Mouse (Mus musculus) regulatory T cell (primary cell): ENCODE measurements around the gene Stk38l.
"Not testable (repeated sequence)": the region's sequence is repeated elsewhere in the genome, so short reads cannot be mapped to it uniquely, and the experiment has no call there.

Experiments
- in situ Hi-C: fragments of 300-600 bp; cut with MboI, MseI; formaldehyde crosslinking; loops from one replicate; pipeline ENCODE4 v1.15.1; 2025; ENCODE audit warnings: high pct_unique_total_duplicates

Stk38l gene

DNA sequence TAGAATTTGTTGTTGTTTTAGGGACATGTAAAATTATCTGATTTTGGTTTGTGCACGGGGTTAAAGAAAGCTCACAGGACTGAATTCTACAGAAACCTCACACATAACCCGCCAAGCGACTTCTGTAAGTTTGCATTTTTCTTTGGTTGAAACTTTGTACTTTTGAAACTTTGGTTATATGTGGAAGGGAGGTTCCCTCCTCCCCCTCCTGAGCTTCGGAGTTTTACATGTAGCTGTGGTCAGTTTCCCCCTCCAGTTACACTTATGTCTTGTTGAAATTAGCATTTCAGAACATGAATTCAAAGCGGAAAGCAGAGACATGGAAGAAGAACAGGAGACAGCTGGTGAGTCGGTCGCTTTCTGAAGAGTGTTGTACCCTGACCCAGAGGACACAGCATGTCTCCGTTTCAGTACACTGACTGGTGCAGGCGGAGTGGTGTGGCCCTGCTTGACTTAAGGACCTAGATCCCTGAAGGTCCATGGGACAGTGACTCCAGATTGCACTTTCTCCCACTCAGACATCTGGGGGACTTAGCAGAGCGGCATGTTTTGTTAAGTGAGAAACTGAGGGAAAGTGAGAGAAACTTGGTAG, 44.1 kb downstream of the Stk38l start:
- in situ Hi-C loops: no loop called here

DNA sequence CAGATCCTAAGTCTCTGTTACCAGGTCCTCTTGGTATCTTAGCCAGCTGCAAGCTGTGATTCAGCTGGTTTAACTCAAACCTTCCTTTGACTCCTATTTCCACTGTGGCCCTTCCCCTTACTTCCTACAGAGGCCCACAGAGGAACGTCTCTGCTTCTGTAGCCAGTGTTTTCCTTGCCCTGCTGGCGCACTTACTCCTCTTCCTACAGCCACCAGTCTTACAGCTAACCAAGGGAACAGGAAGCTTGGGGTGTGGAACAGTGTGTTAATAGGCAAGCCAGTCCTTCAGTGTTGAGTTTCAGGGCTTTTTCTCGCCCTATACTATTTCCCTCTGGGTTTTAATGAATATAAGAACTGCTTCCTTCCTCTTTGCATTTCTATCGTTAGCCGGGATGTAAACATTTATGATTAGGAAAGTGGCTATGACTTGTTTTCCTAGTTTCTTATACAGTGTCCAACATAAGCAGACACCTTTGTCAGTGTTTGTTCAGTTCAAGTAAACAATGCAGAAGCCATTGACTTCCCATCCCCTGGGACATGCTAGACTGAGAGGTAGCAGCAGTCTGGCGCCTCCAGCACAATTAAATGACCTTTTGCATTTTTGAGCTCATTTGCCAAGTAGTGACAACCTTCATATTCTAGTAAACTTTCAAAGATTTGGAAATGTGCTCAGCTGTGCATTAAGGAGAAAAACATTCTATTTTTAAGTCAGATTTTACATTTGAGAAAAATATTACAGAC, 45.4 kb downstream of the Stk38l start:
- in situ Hi-C loops: no loop called here

DNA sequence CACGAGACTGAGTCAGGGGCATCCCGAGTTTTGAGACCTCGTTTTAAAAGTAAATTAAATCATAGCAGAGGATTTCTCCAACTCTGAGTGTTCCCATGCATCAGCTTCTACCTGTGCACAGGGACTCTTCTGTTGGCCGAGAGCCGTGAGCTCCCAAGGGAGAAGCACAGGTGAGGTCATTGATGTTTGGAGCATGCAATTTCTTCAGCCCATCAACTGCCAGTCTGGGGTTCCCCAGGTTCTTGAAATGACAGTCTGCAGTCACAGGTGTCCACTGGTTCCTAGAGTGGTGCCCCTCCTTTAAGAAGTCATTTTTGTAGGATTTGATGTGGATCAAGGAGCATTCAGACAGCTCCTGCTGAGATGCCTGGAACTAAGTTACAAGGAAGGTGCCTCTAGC, 46.0 kb downstream of the Stk38l start:
- in situ Hi-C loops: no loop called here

DNA sequence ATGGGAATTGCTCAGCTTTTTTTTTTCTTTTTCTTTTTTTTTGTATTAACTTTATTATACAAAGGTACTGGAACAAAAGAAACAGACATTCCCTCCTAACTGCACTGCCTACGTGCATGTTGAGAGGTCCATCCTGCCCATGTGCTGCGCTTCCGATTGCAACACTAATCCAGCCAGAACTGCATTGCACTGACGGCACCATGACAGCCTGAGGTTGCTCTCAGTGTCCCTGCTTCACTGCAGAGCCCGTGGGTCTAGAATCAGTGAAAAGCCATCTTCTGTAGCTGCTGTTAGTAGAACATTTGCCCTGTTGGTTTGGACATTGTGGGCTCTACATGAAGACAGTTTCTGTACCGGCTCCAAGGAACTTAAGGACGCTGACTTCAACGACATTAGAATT, 51.1 kb downstream of the Stk38l start:
- in situ Hi-C loops: not testable (repeated sequence)

DNA sequence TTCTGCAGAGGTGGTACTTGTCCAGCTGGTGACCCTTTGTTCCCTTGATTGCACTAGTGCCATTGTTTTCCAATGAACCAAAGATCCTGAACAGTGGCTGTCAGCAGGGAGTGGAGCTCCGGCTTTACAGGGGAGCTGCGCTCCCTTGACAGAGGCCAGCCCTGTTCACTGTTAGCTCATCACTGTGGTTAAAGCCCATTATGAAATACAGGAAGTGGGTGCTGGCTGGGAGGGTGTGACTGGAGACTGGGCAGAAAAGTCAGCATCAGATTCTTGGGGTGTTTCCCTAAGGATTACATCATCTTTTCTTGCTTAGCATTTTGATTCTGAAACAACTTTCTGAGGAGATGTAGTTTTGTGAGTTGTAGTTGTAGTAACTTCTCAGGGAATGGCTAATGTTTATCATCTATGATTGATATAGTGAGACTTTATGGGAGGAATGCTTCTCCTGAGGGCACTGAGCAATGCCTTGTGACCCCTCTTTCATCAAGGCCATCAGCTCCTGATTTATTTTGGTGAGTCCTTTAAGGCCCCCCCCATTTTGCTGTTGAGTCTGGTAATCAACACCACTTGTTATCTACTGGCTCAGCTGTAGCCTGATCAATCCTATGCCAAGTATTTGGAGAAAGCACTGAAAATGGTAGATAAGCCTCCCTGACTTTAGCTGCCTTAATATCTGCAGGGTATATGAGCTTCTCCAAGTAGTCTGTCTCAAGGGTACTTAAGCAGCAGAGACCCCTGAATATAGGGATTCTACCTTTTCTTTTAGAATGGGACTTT, 52.0 kb downstream of the Stk38l start:
- in situ Hi-C loops: no loop called here

DNA sequence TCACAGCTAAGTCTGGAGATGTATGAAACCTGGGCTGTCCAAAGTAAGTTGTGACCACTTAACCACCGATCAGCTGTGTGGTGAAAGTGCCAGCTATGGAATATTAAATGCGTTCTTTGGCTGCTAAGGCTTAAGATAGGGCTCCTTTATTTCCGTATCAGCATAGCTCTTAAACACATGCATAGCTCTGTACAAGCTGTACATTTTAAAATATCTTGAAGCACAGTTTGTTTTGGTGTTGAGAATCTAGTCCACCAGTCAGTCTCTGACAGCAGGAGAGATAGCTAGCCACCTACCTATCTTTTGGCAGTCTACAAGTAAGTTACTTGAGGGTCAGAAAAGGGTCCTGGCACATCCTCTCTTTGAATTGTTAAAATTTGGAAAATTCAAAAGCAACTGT, 53.3 kb downstream of the Stk38l start:
- in situ Hi-C loops: no loop called here

DNA sequence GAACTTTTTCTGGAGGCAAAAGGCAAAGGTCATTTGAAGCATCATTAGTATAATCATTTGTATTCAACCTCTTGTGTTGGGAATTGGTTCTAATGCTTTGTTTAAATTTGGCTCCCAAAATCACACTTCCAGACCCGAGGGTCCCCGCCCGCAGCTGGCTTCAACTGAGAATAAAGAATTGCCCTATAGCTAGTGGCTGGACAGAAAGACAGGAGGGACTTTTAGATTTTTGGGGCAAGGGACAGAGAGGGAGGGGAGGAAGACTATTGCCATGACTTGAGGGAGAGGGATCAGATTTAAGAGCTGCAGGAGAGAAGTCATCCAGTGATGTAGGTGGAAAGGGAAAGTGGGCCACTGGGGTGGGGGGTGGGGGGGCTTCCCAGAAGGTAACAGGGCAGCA, 56.8 kb downstream of the Stk38l start:
- in situ Hi-C loops: no loop called here

DNA sequence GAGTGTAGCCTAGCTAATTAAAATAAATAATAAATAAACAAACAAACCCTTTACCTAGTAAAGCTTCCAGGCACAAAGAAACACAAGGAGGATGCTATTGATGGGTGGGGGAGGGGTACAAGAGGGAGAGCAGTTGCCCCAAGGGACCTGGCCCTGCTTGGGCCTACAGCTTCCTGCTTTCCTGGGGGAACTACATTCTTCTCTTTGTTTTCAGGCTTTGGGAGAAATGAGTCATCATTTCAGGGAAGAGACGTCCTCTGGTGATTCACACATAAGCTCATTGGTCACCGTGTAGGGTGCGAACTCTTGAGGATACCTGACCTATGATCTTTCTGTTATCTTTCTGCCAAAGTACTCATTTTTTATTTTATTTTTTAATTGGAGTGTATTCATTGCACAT, 68.7 kb downstream of the Stk38l start:
- in situ Hi-C loops: no loop called here

DNA sequence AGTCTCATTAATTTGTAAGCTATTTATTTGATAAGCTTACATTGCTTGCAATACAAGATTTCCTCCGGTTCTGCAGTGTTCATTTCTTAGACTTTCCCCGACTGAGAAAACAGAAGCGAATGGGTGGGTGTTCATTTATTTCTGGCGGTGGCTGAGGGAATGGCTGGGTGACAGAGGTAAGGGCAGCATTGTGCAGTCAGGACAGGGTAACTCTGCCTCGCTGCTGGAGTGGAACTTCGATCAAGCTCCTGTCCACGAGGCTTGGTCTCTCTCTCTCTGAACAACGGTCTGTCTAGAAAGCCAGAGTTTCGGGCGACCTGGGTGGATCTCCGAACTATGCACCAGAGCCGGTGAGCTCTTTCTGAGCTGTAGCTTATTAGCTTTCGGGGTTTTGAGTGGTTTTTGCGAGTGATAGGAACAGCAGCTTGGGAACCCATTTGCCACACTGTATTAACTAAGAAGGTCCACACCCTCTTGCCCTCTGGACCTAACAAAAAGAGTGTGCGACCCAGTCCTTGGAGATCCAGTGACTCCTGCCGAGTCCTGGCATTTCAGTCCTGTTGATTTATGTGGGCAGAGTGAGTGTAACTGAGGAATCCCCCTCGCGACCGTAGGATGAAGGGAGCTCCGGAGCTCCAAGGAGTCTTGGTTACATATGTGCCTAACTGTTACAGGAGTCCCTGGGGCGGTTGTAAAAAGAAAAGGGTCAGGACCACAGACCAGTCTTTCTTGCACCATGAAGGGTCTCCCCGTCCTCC, 70.5 kb downstream of the Stk38l start:
- in situ Hi-C loops: no loop called here

DNA sequence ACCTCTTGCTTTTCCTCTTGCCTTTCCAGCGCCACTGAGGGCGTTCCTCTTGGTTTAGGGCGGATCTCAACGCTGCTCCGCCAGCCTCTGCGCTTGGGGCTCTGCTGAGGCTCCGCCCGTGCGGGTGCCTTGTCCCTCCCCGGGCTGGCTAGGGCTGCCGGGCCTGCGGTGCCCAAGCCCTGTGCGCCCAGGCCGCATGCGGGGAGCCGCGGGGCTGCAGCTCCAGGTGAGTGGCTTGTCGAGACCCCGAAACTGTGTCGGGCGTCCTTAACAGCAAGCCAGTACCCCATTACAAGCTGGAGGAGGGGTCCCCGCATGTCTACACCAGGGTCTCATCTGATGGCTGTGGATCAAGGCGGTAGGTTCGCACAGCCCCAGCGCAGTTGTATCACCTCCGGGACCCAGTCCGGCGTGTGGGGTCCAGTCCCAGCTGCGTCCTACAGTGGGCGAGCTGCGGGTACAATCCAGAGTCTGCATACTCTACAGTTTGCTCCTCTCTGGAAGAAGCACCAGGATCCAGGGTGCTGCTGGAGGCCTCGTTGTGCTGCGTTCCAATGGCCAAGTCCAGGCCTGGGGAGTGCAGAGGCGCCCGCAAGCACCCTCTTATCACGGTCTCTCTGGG, 71.2 kb downstream of the Stk38l start, which contains the start of gene Arntl2:
TSS of gene Arntl2 (plus strand) at position 132 of the 622 bp plus-strand sequence.
- in situ Hi-C loops: no loop called here

DNA sequence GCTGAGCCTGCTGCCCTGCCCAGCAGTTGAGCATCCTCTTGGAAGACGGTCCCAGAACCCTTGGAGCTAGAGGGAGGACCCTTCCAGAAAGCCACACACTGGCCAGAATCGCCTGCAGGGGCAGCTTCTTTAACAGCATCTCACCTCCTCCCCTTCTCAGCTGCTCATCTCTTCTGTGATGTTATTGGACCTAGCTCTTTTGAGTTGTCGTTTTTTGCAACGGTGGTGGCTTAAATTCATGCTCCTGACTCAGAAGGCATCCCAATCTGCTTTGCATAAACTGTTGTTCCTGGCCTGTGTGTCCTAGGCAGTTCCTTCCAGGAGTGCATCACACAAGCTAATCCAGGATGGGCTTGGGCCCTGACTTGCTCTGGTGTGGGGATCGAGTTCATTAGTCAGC, 72.7 kb downstream of the Stk38l start:
- in situ Hi-C loops: no loop called here

DNA sequence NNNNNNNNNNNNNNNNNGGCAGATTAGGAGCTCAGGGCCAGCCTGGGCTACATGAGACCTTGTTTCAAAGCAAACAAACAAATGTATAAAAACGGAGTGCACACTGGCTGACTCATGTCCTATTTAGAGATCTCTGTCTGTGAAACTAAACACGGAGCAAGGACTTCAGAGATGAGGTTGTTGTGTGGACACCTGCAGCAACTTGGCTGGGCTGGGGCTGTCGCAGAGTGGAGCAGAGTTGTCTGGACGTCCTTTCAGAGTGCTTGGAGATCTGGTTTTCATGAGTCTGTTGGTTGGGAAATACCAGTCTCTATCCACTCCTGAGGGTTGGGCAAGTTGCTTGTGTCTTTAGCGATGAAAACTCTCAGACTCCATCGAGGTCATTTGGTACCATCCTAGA, 85.2 kb downstream of the Stk38l start:
- in situ Hi-C loops: loop anchor here (10.0 kb wide), 1 partner anchor 1355 kb away; no protein-coding TSS in a partner anchor

DNA sequence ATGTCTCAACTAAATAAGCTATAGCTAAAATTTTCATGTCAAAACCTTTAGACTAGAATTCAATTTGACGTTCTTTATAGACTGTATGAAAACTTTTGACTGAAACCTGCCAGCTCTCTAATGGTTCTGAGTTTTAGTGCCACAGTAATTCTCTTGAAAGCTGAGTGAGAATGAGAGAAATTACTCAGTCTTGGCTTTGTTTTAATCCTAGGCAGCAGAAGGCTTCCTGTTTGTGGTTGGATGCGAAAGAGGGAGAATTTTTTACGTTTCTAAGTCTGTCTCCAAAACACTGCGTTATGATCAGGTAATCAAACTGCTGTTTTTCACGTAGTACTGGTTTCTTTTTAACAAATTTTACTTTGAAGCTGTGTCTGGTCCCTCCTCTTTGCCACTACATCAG, 88.2 kb downstream of the Stk38l start:
- in situ Hi-C loops: loop anchor here (10.0 kb wide), 1 partner anchor 1358 kb away; no protein-coding TSS in a partner anchor

DNA sequence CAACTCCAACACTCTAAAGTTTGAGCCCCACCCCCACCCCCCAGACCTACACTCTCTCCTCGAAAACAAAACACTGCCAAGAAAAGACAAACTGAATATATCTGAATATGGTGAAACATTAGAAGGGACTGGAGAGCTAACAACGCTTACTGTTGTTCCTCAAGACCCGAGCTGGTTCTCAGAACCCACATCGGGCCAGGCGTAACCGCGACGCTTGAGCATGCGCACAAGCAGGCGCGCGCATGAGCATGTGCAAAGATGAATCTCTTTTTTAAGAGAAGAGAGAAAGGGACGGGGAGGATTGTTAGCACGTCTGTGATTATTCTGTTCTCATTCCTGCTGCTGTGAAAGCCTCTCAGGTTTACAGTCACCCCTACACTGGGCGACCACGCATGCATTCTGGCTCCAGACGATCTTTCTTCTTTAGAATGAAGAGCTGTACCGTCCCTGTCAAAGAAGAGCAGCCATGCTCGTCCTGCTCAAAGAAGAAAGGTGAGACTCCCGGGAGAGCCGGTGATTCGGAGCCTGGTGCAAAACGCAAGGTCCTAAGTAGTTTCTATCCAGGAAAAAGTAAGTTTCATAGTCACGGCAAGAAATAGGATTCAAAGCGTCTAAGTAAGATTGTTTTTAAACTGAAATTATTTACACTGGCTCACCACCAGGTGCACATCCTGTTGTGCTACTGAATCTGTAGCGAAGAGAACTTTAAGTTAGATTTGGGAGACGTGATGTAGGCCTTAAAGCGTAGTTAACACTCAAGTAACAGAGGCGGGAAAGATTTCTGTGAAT, 95.6 kb downstream of the Stk38l start:
- in situ Hi-C loops: no loop called here

DNA sequence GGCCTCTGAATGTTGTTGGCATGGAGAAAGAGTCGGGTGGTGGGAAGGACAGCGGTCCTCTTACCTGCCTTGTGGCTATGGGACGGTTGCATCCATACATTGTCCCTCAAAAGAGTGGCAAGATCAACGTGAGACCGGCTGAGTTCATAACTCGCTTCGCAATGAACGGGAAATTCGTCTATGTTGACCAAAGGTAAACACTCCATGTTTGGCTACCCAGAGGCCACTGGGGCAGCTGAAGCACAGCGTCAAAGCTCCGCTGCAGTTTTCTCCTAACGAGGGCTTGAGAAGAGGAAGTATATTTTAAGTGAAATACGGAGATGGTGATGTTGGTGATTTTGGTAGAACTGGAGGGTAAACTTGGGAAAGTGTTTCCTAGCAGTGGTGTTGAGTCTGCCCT, 97.2 kb downstream of the Stk38l start:
- in situ Hi-C loops: no loop called here

DNA sequence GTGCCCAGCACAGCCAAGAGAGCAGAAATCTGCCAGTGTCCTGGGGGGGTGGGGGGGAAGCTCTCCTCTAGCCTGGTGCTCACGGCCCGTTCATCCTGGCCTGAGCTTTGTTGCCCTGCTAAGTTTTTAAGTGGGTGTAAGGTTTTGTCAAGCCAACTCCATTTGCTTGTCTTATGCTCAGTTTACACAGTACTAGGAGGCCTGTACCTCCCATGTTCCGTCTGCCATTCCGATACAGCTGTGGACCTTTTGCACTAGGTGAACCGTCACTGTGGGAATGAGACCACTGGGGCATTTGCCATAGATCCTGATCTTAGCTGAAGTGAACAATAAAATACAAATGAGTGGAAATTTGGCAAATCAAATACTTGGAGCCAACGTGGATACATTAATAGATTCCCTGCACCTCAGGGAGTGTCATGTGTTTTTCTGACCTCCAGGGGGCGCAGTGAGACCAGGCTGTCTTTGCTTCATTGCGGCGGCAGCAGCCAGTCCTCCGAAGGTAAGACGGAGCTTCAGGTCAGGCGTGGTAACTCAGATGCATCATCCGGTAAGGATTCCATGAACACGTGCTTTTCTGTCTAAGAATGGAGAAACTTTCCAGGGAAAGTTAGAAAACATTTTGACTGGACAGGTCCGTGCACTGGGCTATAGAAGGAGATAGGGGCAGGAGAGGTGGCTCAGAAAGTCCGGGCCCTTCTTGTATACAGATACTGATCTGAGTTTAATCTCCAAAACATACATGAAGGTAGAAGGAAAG, 100.1 kb downstream of the Stk38l start:
- in situ Hi-C loops: loop anchor here (5.0 to 25.0 kb wide), 2 partner anchors 167 to 412 kb away; no protein-coding TSS in a partner anchor

DNA sequence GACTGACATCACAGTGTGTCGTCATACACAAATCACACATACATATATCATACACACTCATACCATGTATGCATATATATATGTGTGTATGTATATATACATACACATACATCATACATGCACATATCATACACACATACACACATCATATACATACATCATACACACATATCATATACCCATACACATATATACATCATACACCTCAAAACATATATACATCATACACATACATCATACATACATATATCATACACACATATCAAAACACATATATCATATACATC, 100.6 kb downstream of the Stk38l start:
- in situ Hi-C loops: loop anchor here (5.0 to 25.0 kb wide), 2 partner anchors 167 to 412 kb away; no protein-coding TSS in a partner anchor
